In the genomic region with DNA sequence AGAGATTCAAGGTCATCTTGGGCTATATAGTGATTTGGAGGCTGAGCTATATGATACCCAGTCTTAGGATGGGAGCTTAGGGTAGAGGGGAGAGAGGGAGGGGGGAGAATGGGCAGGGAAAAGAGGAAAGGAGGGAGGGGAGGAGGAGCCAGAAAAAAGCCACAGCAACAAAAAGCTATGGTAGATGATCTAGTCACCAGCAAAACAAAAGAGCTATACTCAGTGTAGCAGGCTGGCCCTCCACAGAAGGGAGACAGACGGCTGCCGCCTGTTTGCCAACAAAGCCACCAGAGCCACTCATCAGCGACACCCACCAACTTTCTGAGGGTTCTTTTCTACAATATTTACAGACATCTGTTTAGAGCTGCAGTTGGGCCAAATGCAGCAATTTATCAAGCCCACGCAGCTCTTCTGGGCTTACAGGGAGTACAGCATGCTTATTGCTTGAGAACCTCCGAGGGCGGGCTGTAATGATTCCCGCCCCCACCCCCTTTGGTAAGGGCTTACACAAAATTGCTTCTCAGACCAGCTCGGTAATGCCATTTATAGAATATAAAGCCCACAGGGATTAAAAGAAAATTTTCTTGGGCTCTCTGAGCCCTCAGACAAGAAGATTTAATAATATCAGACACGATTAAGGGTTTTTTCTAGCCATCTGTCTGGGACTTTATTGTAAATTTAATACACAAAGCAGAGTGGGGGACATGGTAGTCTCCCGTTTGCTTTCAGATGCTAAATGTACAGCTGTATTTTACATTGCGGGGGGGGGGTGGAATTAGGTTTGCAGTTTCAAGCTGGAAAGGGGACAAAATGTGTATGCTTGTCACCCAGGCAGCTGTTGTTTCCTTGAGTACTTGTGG, we compare ENCODE assay signal across 9 mouse cellular contexts.
A peak's percentile ranks its signal among the peaks of the same experiment; 100 is the strongest.
DNase-seq lines count a peak whose midpoint lies in the region; ATAC-seq and TF ChIP-seq lines count a peak whose summit lies in the region.
"Had no signal": no experiment of that assay in that cellular context is flagged by ENCODE, and none has a peak within 500 bp of the region (broad histone marks: within the 10 kb centered on the region; RNA-seq: fewer than 3 reads in every experiment).

No protein-coding gene starts in this region.

- no peak for TF ChIP-seq CTCF in thymus, adult 2 months (IDR thresholded peaks at IDR 0.05; ENCODE audit: borderline replicate concordance, control insufficient read depth, extremely low read depth, insufficient read depth, low read length, poor library complexity)

- H3K4me3 ChIP-seq in kidney, embryonic 14.5 days (ENCODE audit: low read length) = no peak overlapping the region
- H3K4me3 ChIP-seq in forebrain, embryonic 13.5 days = no peak overlapping the region
- no peak overlapping the region for H3K4me3 ChIP-seq in neural tube, embryonic 13.5 days
- no peak overlapping the region for H3K4me3 ChIP-seq in thymus, adult 2 months (ENCODE audit: control insufficient read depth, insufficient read depth, low read length)

- no peaks in the 10 kb centered on the region for H3K4me1 ChIP-seq in kidney, embryonic 14.5 days (ENCODE audit: control insufficient read depth, insufficient read depth, low read length)
- H3K4me1 ChIP-seq in forebrain, embryonic 13.5 days = peaks cover 22% of the 10 kb centered on the region
- peaks cover 35% of the 10 kb centered on the region for H3K4me1 ChIP-seq in neural tube, embryonic 13.5 days (replicated peaks)
- H3K4me1 ChIP-seq in thymus, adult 2 months (replicated peaks; ENCODE audit: control insufficient read depth, insufficient read depth, low read length) = no peaks in the 10 kb centered on the region

- WGBS in kidney, embryonic 14.5 days = 54% methylated on average over 11 of the region's 11 CpGs
- 31% methylated on average over 11 of the region's 11 CpGs for WGBS in forebrain, embryonic 13.5 days
- 25% methylated on average over 11 of the region's 11 CpGs for WGBS in neural tube, embryonic 13.5 days
- 88% methylated on average over 11 of the region's 11 CpGs for WGBS in thymus, adult 2 months

- H3K9me3 ChIP-seq in kidney, embryonic 14.5 days (ENCODE audit: control insufficient read depth, low read length) = no peaks in the 10 kb centered on the region
- H3K9me3 ChIP-seq in forebrain, embryonic 13.5 days (replicated peaks) = no peaks in the 10 kb centered on the region
- H3K9me3 ChIP-seq in neural tube, embryonic 13.5 days = no peaks in the 10 kb centered on the region

- no peaks in the 10 kb centered on the region for H3K36me3 ChIP-seq in kidney, embryonic 14.5 days (ENCODE audit: control insufficient read depth, insufficient read depth, low read length)
- H3K36me3 ChIP-seq in forebrain, embryonic 13.5 days (ENCODE audit: poor library complexity, severe bottlenecking) = no peaks in the 10 kb centered on the region
- H3K36me3 ChIP-seq in neural tube, embryonic 13.5 days = no peaks in the 10 kb centered on the region
- no peaks in the 10 kb centered on the region for H3K36me3 ChIP-seq in thymus, adult 2 months (ENCODE audit: control insufficient read depth, insufficient read depth, low read length)

- no peak overlapping the region for H3K4me2 ChIP-seq in kidney, embryonic 14.5 days (replicated peaks; ENCODE audit: low read depth, low read length)
- H3K4me2 ChIP-seq in forebrain, embryonic 13.5 days = peak overlapping the region; percentile 39
- H3K4me2 ChIP-seq in neural tube, embryonic 13.5 days = peak overlapping the region; percentile 25; the same call in 1 of the 2 replicates

- DNase-seq in kidney, postnatal 25 days = no peak
- DNase-seq in layer of hippocampus, postnatal 14 days (ENCODE audit: low spot score in 2 of 2) = peak; percentile 64 to 91
- DNase-seq in thymus, adult 2 months = no peak
- DNase-seq in spleen, postnatal 4 days (ENCODE audit: low spot score in 2 of 2) = no peak
- no peak for DNase-seq in ovary, postnatal 10 days (ENCODE audit: low spot score)

- no peak overlapping the region for H3K9ac ChIP-seq in kidney, embryonic 14.5 days (ENCODE audit: low read depth, low read length)
- no peak overlapping the region for H3K9ac ChIP-seq in forebrain, embryonic 13.5 days
- 0 out of 2 replicates have a peak overlapping the region, but pooled peaks have one; percentile 0 for H3K9ac ChIP-seq in neural tube, embryonic 13.5 days
- H3K9ac ChIP-seq: liver, embryonic 14.5 days had no signal

- H3K27ac ChIP-seq in kidney, embryonic 14.5 days (ENCODE audit: low read depth, low read length) = no peak overlapping the region; the same call in 1 of the 2 replicates
- peak overlapping the region; percentile 81 for H3K27ac ChIP-seq in forebrain, embryonic 13.5 days
- peak overlapping the region; percentile 79 for H3K27ac ChIP-seq in neural tube, embryonic 13.5 days (replicated peaks)
- no peak overlapping the region for H3K27ac ChIP-seq in thymus, adult 2 months (ENCODE audit: control insufficient read depth, insufficient read depth, low read length)
- H3K27ac ChIP-seq: liver, embryonic 14.5 days had no signal

- TF ChIP-seq POLR2A in thymus, adult 2 months (IDR thresholded peaks at IDR 0.05; ENCODE audit: control insufficient read depth, extremely low read depth, insufficient read depth, low read length, poor library complexity) = no peak

- peak; percentile 69 for ATAC-seq in kidney, embryonic 14.5 days (ENCODE audit: low FRiP score, low TSS enrichment)
- ATAC-seq in forebrain, embryonic 13.5 days = peak; percentile 87
- ATAC-seq in neural tube, embryonic 13.5 days (ENCODE audit: low read depth) = peak; percentile 80

- H3K27me3 ChIP-seq in kidney, embryonic 14.5 days (ENCODE audit: control insufficient read depth, insufficient read depth, low read length) = no peaks in the 10 kb centered on the region
- no peaks in the 10 kb centered on the region for H3K27me3 ChIP-seq in forebrain, embryonic 13.5 days
- H3K27me3 ChIP-seq in neural tube, embryonic 13.5 days = no peaks in the 10 kb centered on the region
- no peaks in the 10 kb centered on the region for H3K27me3 ChIP-seq in thymus, adult 2 months (ENCODE audit: control insufficient read depth, insufficient read depth, low read length)

Comparison
In these comparisons a context has a peak if more than half of its experiments do, and no peak if none do; other contexts are left out.
1. H3K27ac ChIP-seq: peak in forebrain, embryonic 13.5 days (single experiment) and neural tube, embryonic 13.5 days (single experiment); none in kidney, embryonic 14.5 days (single experiment) and thymus, adult 2 months (single experiment).
2. DNase-seq: peak in layer of hippocampus, postnatal 14 days (2 of 2); none in kidney, postnatal 25 days (0 of 2), thymus, adult 2 months (single experiment), spleen, postnatal 4 days (0 of 2) and ovary, postnatal 10 days (single experiment).
3. Peak in every context shown above with its lines, with median percentiles within 50 percentile points of each other: ATAC-seq.